Mouse (Mus musculus) spleen, postnatal 14 days (tissue): Measurements from ENCODE around the gene Cryba4.

Source experiments
- DNase-seq, 2 experiments: peaks; one replicate each; pipeline ENCODE4 v3.0.0; 2021 to 2022; ENCODE audit warnings: low spot score in 2 of 2

Gene Cryba4

DNA sequence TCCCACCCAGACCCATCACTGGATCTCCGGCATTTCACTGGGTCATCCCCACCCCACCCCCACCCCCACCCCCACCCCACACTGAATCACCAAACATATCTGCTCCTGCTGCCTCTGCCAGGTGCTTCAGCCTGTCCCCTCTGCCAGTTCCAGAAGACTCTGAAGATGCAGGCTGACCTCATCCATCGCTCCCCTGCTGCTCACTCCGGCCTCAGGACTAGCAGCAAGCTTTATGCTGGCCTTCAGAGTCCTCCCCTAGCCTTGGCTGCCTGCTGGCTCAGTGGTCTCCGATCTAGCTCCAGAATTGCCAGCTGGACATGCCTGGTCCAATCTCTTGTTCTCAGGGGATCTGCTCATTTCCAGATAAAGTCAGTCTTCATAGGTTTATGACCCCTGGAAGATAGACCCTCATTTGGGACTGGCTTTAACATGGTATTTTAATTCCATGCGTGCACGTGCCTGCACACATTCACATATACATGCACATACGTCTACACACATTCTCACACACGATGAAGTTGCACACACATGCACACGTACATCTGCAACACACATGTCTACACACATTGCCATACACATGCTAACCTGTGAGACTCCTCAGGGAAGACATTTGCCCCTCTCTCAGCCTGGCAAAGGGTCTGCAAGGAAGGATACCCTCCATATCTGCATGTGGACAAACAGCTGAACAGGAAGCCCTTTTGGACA lies 14.3 kb downstream of the Cryba4 start:
- no peak for DNase-seq

DNA sequence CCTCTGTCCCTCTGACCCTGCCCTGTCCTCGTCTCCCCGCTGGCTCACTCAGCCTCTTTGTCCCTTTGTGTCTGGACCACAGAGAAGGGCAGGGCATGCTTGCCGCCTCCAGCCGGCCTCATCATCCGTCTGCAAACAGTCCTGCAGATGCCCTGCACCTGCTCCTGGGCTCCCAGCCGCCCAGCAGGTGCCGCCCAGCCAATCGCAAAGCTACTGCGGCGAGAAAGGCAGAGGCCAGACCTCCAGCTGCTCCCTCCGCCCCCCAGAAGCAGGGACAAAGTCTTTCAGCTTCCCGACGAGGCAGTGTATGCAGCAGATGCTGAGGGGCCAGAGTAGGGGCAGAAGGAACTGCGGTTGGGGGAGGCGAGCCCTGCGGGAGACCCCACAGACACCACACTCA lies 14.9 kb downstream of the Cryba4 start:
- no peak for DNase-seq

DNA sequence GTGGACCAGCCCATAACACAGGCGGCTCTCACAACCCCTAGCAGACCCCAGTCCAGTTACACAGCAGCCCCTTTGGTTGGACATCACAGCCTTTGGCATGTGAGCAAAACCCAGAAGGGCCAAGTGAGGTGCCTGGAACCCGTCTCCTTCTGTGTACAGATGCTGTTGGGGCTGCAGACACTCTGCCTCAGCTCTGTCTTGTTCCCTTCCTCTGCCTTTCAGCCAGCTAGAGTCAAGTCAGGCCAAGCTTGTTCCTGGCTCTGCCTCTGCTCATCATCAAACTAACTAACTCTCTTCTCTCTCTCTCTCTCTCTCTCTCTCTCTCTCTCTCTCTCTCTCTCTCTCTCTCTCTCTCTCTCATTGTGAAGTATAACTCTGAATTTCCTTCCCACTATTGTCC lies 15.7 kb downstream of the Cryba4 start:
- no peak for DNase-seq

DNA sequence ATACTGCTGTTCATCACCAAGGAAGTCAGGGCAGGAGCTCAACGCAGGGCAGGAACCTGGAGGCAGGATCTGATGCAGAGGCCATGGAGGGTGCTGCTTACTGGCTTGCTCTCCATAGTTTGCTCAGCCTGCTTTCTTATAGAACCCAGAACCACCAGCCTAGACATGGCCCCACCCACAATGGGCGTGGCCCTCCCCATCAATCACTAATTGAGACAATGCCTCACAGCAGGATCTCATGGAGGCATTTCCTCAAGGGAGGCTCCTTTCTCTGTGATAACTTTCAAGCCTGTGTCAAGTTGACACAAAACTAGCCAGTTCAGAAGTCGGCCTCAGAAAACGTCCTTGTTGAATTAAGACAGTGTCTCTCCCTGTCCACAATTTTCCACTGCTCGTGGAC lies 16.5 kb downstream of the Cryba4 start:
- no peak for DNase-seq

DNA sequence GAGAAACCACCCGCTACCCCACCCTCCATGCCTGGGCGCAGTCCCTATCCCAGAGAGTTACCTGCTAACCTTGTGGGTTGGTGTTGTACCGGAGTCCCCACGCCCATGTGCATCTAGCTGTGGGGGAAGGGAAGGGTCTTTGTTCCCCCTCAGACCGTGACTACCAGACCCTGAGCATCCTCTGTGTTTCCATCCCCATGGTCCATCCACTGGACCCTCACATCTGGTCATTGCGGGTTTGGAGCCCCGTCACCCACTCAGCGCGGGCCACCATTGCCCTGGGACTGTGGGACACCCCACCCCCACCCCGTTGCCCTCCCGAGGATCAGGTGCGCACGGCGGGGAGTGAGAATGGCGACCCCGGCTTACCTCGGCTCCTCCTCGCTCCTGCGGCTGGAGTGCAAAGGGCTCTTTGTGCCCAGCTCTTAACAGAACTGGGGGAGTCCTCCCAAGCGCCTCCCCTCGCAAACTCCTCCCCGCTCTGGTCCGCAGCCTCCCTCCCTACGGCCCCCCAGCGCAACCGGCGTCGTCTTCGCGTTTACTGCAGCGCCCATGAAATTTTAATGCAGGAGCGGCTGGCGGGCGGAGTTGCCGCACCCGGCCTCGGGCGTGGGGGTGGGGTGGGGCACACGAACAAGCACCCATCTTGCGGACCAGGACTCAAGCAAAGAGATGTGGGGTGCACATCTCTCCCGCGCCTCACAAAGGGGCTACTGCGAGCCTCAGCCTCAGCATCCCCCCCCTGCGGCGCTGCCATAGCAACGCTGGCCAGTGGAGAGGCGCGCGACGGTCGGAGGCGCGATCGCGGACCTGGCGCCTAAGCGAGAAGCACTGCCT lies 23.9 kb downstream of the Cryba4 start:
- no peak for DNase-seq

DNA sequence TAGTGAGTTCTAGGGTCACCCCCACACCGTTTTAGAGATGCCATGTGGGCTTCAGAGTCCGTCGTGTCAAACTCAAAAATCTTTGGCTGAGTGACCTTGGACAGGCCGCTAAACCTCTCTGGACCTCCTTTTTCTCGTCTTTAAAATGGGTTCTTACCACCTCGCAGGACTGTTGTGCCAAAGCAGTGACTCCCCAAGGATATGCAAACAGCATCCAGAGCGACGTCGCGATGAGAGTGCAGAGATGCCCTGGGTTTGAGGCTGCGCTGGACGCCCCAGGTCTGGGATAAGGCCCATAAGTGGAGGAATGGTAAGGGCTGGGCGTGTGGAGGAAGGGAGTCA lies 24.4 kb downstream of the Cryba4 start:
- DNase-seq, result no peak

DNA sequence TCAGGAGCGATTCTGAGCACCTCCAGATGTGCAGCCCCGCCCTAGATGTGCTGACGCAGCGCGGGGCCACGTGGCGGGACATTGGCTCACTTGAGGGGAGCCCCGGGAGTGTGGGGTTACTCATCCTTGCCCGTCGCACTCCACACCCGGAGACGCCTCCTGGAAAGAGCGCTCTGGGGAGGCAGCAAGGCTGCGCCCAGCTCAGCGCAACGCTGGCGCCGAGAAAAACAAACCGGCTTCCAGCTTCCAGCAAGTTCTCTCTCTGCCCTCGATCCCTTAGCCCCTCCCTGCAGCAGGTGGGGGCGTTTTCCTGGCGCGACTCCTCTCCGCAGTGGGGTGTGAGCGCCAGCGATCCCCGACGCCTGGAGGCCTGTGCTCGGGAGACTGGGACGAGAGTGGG lies 25.0 kb downstream of the Cryba4 start:
- DNase-seq, result no peak

DNA sequence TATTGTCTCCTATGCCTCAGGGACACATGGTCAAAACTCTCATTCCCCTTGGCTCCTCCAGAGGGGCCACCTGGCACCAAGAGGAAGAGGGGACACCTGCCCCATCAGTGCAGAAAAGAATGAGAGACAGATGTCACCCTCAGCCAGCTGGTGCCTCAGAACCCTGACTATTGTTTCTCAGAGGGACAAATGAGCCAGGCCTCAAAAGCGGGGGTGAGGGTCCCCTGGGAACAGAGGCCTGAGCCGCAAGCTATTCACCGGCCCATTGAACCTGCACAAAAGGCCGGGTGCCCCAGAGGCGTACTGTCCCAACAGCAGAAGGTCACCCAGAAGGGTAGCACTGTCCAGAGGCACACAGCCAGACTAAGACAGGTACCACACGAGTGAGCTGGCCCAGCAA lies 26.7 kb downstream of the Cryba4 start:
- DNase-seq, result no peak

DNA sequence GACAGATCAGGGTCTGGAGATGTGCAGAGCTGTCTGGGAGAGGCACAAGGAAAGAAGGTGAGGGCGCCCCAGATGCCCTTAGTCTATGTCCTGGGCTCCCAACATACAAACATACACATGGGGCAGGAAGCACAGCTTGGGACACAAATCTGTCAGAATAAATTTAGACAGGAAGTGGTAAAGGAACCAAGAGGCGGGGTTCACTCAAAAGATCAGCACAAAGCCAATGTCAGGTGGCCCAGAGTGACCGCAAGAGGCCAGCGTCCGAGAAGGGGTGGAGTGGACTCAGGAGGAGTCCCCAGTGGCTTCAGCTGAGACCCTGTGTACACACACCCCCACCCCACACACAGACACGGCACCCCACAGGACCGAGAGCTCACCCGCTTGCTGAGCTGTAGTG lies 32.1 kb downstream of the Cryba4 start:
- no peak for DNase-seq

DNA sequence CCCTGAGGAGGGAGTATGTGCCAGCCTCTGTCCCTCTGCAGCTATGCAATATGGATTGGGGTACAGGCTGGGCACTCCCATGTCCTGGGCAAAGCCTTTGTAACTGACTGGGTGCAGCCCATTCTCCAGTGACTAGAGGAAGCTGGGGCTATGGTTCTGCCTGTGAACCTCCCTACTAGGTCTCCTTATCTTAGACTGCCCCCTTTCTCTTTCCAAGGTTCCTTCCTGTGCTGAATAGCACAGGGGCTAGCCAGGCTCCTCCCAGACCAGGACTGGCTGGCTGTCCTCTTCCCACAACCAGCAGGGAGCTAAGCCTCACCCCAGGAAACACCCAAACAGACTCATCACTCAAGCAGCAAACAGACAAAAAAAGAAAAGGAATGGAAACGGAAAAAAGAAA lies 32.9 kb downstream of the Cryba4 start:
- DNase-seq, result no peak

DNA sequence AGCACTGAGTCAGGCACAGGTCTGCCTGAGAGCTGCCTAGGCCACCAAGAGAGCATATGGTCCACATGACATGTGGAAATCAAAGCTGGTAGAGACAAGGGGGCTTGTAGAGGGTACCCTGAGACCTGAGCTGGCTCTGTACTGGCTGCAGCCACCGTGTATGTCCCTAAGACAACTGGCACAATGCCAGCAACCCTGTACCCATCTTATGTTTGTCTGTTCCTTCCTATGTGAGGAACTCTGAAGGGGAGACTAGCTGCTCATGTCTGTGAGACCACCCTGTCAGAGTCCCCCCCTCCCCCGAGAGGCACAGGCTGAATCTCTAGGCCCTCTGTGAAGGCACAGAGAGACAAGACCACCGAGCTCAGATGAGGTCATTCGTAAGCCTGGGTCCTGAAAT lies 33.6 kb downstream of the Cryba4 start:
- no peak for DNase-seq

DNA sequence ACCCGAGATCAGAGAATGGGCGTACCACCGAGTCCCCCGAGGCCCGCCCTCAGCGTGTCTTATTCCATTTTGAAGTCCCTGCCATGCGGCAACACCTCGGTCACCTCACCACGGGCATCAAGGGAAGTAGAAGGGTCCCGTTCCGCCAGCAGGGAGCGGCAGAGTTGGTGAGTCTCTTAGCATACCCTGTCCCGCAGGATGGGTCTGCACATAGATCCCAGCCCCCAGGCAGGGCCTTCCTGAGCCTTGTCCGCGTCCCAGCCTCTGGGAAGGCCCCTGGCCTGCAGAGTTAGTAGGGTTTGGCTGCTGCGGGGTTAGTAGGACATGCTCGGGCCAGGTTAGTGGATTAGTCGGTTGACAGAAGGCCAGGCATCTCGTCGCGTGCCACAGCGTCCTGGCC lies 35.3 kb downstream of the Cryba4 start:
- no peak for DNase-seq

DNA sequence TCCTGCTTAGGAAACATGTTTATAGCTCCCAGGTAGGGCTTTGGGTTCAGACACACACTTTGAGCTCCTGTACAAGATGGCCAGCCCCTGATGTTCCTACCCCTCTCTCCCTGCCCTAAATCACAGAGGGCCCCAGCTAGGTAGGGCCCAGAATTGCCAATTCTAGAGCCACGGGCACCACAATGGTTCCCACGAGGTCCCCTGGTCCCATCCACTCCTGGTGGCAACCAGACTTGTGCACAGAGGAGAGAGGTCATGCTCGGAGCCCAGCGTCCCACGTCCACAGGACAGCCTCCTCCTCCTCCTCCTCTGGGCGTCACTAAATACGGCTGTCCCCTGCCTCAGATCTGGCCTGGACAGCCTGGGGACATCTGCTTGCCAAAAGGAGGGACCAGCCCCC lies 36.0 kb downstream of the Cryba4 start:
- no peak for DNase-seq

DNA sequence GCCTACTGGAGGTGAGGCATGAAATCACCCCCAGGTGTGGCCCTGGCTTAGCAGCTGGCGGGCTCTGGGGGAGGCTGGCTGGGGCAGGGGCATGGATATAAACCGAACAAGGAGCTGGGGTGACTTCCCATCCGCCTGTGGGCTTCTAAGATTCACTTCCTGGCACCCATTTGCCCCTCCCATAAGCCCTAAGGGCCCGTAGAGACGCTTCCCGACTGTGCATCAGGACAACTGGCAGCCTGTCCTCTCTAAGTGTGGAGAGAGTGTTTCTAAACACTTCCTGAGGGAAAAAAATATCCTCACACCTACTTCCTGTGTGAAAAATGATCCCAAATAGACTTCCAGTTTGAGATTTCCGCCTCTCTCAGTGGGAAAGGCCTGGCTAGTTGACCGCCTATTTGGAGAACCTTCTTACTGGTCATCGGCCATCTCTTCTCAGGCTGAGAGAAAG lies 36.5 kb downstream of the Cryba4 start:
- no peak for DNase-seq

DNA sequence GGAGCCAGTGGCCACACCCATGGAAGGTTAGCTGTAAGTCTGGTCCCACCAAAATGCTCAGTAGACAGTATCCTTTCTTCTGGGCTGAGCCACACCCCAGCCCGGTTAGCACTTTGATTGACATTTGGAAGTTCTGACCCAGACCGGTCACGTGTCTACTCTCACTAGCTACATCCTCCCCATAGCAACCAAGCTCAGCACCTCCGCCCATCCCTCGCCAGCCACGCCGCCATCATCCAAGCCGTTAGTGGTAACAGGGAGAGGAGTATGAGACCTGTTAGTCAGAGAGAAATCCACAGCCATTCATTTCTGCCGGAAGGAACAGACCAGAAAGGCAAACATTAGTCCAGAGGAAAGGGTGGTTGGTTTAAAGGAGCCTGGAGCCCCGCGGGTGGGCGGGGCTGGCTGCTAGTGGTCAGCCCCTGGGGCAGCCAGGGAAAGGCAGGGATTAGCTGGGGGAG lies 37.0 kb downstream of the Cryba4 start:
- DNase-seq, result no peak

DNA sequence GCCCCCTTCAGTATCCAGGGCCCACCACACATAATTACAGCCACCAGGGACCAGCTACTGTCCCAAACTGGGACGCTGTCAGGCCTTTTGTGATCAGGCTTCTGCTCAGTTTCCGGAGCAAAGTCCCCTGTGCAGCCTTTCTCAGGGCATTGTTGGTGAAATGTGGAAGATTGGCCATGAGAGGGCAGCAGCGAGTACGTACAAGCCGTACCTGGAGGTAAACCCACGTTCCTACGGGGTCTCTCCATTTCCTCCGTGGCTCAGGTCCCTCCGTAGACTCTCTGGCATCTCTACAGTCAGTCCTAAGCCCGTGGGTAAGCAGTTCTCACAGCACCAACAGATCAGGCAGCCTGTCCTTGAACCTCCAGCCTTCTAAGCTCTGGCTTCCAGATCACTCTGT lies 37.9 kb downstream of the Cryba4 start:
- DNase-seq, result peak in 1 of 2 experiments; percentile 47

DNA sequence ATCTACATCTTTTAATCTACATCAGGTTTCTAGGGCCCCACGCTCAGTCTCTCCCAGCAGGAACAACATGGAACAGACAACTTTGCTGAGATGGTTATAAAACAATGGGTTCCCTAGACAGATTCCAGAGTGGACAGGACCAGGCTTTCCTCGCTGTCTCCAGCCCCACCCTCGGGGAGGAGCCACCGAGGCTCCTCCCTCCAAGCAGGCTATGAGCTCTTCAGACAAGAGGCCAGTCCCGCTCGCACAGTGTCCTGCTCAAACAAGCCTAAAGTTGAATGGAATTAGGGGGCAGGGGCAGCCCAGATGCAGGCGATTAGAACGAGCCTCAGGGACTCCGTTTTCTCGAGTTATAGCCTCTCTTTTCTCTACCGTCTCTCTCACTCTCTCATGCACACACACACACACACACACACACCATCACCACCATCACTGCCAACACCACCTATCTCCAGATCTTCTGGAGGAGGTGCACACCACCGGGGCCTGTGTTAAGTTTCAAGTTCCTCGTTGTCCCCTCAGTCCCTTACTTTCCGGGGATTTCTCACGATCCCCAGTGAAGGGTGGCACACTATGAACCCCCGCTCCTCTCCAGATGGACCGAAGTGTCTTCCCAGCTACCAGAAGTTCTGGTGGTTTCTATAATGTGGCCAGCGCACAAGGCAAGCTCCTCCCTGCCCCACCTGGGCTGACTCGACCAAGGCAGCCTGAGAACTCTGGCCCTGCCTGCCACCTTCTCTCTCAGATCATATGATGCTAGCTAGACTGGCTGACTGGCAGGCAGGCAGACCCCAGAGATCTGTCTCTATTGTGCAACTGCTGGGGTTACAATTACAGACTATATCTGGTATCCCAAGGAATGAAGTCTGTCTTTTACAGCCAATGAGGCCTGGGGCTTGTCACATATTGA lies 38.7 kb downstream of the Cryba4 start:
- DNase-seq, result no peak

DNA sequence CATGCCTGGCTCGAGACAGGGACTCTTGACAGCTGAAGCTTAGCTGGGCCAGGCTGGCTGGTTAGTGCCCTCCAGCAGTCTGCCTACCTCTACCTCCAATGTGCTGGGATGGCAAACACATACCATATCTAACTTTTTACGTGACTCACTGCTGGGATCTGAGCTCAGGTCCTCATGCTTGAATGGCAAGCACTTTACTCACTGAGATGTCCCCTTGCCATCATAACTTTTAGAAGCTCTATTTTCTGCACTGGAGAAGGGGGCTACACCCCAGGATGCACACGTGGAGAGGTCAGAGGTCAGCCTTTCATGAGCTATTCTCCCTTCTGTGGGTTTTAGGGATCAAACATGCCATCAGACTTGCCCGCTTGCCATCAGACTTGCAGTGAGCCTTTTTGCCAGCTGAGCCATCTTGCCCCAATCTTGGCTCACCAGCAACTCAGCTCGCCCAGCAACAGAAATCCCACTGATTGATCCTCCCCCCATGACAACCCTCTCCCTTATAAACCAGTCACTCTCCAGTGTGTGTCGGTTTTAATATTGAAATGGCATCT lies 39.5 kb downstream of the Cryba4 start:
- DNase-seq, result no peak

DNA sequence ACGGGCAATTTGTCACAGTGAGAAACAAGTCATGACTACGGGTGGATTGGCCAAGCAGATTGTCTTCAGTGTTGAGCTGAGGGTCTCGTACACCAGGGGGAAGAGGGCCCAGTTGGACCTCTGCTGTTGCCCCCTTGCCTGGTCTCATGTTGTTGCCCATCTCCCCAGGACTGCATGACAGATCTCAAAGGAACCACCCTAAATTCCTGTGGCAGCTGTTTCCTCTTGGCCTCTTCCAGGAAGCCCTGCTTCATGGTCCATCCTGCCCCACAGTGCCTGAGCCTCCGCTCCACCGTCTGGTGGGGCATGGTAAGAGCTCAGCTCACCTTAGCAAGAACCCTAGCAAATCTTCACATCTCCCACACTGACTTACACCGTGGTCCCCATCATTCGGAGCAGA lies 40.4 kb downstream of the Cryba4 start:
- no peak for DNase-seq

DNA sequence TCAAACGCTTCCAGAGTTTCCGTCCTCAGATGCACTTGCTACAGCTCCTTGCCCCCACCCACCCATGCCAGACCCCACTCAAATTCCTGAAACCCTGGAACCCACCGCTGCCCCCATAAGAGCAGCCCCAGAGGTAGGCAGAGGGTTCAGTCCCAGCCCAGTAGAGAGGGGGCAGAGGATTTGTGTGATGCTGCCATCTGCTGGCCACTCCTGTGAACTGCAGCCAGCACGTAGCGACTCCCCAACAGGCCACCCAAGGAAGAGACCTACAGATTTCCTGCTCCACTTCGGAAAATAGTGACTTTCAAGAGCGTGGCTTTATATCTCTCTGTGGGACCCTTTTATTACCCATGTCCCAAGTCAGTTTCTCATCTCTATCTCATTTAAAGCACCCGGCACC lies 42.2 kb downstream of the Cryba4 start:
- peak in 1 of 2 experiments; percentile 30 for DNase-seq

DNA sequence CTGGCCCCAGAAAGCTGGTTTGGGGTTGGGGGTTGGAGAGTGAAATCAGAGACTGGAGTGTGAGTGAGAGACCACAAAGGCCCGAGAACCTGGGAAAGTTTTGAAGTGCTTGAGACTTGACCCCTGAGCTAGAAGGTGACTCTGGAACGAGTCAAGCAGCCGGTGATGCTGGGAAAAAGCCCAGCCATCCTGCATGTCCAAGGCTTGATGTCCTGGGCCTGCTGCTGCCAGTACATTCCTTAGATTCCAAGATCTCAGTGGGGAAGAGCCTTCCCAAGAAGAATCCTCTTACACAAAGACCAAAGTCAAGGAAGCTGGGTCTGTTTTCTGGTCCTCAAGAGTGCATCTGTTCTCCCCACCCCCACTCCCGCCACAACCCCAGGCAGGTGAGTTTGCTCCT lies 44.0 kb downstream of the Cryba4 start:
- DNase-seq, result no peak
